Mouse (Mus musculus): Measurements from ENCODE around the gene N4bp2l2.

DNA sequence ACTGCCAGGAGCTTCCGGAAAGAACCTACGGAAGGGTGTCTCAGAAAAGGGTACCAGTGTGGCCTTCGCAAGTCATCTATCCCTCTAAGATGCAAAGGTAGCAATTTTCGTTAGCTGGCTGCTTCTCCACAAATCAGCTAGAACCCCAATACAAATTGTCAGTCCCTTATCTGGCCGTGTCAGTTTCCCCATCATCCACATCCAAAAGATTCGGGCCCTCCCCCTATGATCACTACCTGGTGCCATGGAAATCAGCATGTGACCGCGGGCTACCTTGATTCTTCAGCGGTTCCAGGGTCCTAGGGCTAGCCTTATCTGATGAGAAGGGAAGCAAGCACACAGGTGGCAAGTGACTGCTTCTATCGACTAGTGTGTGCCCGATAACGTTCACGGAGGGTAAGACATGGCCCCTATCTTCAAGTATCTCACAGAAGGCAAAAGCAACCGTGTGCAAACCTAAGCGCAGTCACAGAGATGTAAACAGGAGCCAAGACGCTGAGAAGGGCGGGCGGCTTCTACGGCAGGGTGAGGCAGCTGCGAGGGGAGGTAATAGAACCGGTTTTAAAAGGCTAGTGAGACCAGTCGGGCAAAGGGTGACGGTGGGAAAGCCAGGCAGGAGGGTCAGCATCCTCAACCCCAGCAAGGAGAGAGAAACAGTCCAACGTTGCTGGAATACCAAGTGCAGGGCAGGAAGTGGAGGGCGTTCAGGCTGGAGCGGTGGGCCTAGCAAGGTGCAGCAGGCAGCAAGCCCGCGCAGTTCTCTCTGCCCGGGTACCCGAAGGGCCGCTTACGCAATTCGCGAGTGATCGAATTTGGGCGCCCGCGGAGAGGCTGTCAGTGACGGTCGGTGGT is 72.9 kb downstream of the N4bp2l2 start:
- no peak for TF ChIP-seq CTCF (conservative IDR thresholded peaks at IDR 0.05; ENCODE audit: insufficient read depth, insufficient read length, low read depth, low read length)
- TF ChIP-seq POLR2A (IDR thresholded peaks at IDR 0.05; ENCODE audit: low read depth, low read length): no peak
